Mouse (Mus musculus) kidney, adult 18-20 months (tissue): ENCODE measurements at regions not wholly inside any gene's neighbourhood (a gene's known extent, or its start where the extent isn't known, plus 50 kb on each side); places are given as distances from the start of the nearest gene placed in this dataset.

Source experiments
- DNase-seq: peaks from one replicate; pipeline ENCODE4 v3.0.0; 2021

DNA sequence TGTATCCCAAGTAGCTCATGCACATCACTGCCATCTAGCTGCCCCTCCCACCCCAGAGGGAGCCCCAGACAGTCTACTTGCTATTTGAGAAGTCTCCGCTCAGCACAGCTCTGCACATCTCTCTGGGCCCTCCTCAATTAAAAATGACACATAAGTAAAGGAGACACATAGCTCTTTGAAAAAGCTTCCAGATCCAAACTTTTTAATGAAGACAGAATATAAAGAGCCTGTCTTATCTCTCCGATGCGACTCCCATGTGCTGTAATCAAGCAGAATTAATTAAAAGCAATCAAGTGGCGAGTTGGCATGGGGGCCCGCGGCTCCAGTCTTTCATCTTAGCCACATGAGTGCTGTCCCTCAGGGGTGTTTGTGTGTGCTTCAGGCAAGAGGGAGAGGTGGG is 144.6 kb upstream of the Gjb5 start:
- no peak for DNase-seq

DNA sequence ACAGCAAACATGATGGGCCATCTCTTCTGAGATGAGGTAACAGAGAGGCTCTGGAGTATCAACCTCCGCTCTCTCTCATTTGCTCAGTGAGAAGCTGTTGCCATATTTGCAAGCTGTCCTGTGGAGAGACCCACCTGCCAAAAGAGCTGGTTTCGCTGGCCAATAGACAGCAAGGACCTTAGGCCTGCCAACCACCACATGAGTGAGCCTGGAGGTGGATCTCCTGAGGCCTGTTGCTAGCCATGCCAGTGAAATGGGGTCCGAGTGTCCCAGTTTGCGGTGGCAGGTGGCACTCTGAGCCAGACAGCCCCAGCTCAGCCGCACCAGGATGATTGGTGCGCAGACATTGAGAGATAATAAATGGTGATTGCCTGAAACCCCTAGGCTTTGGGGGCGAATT is 143.9 kb upstream of the Gjb5 start:
- DNase-seq: no peak

DNA sequence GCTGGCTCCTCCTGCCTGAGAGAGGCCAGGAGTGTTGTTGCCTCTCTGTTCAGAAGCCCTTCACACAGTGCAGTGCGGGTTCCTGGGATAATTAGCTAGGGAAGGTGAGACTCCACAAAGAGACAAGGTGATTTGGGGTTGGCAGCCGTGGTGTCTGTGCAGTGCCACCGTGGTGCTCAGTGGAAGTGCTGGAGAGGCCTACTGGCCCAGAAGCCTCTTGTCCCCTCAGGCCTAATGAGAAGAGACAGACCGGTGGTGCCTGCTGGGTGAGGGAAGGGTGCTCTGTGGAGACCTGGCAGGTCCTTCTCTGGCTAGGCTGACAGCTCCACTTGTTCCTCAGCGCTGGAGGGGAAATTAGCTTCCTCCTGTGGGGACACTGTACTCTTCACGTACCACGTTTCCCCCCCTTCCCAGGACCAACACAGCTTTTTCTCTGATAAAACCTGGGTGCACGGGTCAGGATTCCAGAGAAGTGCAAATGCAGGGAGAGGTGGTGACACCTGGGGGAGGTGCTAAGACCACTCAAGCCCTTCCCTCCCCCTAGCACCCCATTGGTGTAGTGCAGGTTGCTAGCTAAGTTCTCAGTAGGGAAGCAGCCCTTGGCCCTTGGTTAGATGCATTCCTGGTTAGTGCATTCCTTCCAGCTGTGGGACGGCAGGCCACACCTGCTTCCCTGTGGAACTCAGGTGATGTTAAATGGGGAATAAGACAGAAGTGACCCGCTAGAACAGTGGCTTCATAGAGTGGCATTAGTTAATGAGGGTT is 129.2 kb upstream of the Gjb5 start:
- no peak for DNase-seq

DNA sequence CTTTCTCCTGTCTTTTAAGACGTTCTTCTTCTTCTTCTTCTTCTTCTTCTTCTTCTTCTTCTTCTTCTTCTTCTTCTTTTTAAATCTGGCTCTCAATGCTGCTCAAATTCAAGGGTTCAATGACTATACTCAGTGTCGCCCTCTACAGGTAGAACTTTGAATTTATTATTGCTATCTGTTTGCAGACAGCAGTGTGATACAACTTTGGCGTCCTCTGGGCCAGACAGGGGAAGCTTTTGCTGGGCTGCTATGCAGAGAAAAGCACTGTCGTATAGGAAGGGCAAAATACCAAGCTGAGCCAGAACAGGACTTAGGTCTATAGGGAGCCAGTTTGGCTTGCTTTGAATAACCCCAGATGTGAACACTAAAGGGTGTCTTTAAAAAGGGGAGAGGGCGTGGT is 127.3 kb upstream of the Gjb5 start:
- DNase-seq: no peak

DNA sequence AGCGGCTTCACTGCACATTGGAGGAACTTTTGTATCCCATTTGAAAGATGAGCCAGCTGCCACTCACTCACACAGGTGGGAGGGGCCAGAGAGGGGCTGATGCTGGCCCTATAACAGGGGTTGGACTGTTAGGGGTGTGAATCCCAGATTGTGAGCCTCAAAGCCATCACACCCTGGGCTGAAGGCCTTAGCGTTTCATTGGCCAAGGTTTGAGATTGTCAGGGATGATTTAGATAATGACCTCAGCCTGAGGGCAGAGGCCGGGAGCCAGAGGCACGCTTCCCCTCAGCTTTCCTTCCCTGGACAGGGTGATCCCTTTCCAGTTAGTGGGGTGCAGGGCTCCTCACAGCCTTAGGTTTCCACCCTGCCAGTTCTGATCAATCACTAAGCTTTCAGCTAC is 124.5 kb upstream of the Gjb5 start:
- DNase-seq: no peak

DNA sequence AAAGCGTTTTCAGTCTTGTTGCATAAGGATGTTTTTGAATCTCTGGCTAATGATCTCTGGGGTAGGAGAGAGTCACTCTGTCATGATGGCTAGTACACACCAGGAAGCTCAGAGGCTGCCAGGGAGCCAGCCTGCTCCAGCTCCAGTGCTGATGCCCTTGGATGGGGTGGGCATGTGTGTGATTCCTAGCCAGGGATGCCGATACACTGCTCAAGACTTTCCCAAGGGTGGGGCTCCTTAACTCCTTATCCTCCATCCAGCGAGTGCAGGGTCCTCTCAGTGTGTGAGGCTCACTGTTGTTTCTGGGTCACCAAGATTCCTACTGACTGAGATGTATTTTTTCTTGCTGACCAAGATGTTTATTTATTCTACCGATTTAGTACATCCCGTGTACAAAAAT is 122.4 kb upstream of the Gjb5 start:
- DNase-seq: no peak

DNA sequence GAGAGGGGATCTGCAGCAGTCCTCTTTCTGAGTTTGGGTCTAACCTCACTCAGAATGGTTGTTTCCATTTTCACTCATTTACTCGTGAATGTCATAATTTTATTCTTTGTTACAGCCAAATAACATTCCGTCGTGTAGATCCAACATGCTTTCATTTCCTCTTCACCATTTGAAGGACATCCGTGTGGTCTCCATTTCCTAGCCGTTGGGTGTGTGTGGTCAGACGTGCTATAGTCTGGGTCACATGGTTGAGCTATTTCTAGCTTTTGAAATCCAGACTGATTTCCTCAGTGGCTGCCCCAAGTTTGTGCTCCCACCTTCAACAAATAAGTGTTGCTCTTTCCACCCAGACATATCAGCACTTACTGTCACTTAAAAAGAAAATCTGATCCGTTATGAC is 111.9 kb upstream of the Gjb5 start:
- DNase-seq: no peak

DNA sequence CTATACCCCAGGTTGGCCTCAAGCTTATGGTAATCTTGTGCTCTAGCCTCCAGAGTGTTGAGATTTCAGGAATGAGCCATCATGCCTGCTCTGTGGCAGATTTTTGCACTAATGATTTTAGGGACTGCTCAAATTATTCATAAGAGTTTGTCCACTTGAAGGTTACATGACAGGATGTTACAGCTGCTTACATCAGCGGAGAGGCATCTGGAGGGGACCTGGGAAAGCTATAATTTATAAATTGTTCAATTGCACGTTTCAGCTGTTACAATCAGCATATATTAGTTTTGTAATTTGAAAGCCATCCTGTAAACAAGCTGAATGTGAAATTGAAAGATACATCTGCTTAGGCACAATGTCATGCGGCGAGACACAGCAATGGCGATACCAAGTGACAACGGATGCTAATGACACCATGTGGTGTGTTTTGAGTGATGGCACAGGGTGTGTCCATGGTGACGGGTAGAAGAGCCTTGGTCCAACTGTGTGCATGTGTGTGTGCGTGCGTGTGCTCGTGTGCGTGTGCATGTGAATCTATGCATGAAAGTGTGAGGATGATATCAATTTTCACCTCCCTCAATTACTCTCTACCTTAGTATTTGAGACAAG is 96.6 kb upstream of the Gjb5 start:
- no peak for DNase-seq

DNA sequence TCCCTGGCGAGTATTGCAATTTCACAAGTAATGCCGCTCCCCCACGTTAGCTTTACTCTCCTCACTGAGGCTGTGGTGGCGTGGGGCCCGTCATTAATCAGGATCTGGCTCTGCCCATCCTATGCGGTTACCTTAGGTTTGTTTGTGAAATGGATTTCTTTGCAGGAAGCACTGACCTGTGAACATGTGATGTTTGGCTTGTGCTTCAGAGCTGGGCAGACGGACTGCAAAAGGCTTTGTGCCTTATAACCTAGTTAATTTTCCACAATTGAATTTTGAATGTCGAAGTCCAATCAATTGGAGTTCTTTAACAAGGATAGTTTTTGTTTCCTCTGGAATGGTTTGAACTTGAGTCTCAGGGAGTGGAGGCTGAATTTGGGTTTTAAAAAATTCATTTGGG is 94.1 kb upstream of the Gjb5 start:
- no peak for DNase-seq

DNA sequence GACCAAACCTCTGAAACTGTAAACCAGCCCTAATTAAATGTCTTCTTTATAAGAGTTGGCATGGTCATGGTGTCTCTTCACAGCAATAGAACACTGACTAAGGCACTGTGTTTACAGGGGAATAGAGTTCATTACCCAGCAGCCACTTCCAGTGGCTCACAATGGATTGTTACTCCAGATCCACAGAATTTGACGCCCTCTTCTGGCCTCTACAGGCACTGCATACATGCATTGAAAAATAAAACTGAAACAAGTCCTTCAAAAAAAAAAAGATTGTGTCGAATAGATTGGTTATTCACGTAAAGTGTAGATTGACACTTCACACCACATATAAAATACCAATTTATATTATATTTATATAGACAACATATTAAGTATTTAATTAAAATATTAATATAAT is 87.3 kb upstream of the Gjb5 start:
- DNase-seq: no peak

DNA sequence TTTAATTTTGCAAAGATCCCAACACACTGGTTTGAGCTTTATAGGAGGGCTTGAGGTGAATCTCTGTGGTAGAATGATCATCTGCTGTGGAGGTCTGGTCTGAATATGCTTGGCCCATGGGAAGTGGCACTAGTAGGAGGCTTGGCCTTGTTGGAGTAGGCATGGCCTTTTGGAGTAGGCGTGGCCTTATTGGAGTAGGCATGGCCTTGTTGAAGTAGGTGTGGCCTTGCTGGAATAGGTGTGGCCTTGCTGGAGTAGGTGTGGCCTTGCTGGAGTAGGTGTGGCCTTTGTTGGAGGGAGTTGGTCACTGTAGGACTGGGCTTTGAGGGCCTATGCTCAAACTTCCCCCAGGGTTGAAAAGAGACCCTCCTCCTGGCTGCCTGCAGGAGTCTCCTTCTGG is 86.1 kb upstream of the Gjb5 start:
- no peak for DNase-seq

DNA sequence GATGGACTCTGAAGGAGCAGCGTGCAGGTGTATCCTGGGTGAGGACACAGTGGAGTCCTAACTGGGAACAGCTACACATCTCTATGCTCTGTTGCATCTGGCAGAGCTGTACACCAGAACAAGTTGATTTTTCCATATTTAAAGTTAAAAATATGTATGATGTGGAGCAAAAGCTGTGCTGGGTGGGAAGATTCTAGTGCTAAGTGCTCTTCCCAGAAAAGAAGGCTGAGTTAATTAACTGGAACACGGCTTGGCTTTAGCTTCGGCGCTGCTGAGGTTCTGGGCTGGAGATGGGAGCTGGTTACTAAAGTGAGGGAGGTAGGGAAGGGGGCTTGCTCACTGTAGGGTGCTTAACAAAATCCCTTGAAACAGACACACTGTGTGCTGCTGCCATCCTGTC is 84.0 kb upstream of the Gjb5 start:
- DNase-seq: no peak

DNA sequence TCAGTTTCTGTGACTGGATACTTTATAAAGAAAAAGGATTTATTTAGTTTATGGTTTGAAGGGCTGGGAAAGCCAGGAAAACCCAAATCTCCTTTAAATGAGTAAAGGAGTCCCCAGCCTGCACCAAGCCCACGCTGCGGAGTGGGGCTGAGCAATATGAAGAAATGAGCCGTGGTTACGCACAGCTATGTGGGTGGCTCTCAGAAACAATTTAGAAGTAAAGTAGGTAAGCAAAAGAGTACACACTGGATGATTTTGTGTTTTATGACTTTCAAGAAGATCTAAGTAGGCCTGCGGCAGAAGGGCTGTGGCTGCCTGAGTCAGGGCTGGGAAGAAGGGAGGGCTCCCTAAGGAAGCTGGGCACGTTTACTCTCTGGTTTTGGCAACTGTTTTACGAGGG is 82.6 kb upstream of the Gjb5 start:
- no peak for DNase-seq

DNA sequence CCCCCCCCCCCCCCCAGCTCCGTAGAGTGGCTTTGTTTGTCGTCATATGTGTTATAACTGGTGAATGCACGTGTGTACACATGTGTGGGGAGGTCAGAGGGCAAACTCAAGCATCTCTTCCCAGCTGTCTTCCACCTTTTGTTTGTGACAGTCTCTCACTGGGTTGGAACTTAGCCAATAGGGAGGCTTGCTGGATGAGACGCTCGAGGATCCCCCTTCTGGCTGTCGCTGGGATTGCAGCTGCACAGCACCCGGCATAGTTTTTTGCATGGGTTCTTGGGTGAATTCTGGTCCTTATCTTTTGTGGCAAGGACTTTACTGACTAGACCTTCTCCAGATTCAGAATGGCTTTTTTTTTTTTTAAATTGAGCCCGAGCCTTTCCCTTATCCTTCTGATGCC is 77.1 kb upstream of the Gjb5 start:
- DNase-seq: peak; percentile 22

DNA sequence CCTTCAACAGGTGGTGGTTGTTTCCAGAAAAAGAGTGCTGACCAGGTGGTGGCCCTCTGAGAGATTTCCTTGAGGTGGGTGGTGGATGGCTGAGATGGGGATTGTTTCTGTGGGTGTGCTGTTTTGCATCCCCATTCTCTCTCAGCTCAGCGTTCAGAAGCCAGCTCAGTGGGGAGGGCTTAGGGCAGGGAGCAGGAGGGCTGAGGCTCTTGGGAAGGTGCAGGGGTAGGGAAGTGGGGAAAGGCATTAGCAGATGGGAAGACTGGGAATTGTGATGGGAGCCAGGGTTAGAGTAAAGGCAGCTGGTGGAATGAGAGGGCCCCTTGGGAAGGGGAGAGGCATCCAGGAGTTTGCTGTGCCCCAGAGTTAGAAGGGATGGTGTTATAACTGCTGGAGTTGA is 72.3 kb upstream of the Gjb5 start:
- no peak for DNase-seq

DNA sequence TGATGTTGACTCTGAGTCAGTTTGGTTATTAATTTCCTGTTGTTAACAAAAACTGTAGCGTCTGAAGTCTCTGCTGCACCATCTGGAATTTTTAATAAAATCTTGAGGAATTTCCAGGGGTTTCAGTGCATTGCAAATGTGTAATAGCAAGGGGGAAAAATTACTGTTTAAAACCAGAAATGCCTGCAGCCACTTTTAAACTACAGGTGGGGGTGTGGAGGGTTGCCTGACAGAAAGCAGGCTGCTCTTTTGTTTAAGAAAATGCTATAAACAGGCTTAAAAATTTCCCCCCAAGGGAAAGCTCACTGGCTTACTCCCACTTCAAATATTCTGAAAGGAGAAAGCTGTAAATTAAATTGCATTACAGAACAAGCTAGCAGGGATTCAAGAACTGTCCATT is 71.8 kb upstream of the Gjb5 start:
- no peak for DNase-seq

DNA sequence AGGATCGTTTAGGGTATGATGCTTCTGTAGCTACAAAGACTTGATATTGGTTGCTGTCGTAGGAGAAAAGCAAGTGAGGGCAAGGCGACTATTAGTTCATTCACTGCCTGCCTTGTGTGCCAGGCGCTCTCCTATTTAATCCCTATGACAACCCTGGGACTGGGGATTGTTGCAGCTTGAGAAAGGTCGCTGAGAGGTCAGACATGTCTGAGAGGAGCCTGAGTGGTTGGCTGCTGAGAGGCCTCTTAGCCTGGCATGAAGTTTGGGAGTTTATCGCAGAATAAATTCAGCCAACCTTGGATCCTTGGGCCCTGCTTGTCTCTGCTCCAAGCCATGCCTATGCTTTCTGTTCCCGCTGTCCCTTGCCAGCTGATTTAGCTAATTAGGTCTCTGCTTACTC is 65.9 kb upstream of the Gjb5 start:
- DNase-seq: no peak

DNA sequence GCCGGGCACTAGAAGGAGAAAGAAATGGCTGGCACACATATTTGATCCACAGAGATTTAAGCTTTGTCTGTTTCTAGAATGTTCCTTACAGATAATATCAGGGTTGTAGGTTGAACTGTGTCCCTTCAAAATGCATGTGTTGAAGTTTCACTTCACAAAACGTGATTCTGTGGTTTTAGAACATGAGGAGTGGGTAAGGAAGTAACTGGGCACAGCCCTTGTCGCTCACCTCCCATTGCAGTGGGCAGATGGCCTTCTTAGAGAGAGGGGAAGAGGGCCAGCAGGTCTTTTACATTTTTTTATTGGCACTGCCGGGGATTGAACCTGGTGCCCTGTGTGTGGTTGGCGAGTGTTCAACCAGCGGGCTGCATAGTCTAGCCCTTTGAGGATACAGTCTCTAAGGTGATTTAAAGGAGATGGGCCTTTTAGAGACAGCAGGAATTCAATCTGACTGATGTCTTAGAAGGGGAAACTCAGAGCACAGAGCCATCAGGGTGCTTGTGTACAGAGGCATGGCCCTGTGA is 64.0 kb upstream of the Gjb5 start:
- DNase-seq: no peak

DNA sequence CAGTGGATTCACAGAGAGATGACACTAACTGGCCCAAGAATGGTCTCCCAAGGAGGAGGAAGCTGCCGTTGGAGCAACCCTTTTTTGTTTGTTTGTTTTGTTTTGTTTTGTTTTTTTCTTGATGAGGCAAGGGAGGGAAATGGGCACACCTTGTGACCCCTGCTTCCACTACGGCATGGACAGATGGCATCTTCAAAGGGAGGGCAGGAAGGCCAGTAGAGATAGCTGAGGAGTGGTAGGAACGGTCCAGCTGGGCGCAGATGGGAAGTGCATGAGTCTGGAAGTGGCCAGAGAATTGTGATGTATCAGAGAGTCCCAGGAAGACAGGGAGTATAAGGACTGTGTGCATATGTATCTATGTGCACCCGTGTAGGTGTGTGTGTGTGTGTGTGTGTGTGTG is 63.1 kb upstream of the Gjb5 start:
- DNase-seq: no peak

DNA sequence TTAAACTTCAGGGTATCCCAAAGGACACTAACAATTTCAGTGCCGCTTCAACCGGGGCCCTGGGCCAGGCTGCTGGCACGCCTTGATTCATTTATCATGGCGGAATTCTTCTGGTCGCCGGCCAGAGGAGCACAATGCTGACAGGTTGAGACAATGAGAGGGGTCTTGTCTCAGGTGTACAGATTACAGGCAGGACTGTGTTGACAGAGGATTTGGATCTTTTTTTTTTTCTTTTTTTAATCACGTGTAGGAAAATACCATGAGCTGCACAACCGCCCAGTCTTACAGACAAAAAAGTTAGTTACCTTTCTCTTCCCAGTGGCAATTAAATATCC is 61.8 kb upstream of the Gjb5 start:
- DNase-seq: no peak

DNA sequence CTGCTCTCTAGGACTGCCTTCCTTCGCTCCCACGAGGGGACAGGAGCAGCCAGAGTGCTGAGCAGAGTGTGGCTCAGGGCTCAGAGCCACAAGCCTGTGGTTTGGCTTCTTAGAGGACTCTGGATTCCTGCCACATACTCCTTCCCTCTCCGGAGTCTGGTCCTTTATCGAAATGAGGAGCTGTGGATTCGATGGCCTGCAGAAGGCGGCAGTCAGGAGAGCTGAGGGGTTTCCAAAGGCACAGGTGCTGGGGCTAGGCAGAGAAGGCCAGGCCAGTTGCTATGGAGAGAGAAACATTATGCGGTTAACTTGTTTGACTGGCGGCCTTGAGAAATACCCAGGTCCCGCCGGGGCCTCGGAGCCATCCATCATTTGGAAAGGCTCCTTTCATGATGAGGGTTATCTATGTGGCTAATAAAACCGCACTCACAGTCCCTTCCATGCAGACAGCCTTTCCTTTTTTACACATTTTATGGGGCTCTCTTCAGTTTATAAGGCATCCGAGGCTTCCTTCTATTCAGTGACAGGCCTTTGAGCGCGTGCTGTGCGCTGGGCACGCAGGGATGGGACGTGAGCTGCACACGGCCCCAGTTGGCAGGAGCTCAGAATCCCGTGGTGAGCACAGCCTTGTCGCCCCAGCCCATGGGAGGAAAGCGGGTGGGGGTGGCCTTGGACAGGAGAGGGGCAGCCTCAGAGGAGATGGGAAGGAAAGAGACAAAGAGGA is 61.2 kb upstream of the Gjb5 start:
- no peak for DNase-seq

DNA sequence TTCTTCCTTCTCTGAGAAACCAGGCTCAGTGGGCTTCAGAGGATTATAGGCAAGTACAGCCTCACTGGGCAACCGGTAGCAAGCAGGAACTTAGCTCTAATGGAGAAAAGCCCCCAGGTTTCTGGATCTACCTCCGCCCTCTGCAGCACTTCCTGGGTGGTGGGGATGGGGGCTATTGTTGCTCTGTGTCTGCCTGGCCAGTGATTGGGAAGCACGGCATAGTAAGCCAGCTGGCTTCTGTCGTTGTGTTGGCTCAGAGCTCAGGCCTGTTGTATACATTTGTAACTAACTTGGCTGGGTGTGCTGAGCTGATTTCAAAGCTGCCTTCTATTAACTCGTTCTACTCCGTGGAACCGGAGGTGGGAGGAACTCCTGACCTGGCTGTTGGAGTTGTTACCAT is 58.9 kb upstream of the Gjb5 start:
- DNase-seq: no peak

DNA sequence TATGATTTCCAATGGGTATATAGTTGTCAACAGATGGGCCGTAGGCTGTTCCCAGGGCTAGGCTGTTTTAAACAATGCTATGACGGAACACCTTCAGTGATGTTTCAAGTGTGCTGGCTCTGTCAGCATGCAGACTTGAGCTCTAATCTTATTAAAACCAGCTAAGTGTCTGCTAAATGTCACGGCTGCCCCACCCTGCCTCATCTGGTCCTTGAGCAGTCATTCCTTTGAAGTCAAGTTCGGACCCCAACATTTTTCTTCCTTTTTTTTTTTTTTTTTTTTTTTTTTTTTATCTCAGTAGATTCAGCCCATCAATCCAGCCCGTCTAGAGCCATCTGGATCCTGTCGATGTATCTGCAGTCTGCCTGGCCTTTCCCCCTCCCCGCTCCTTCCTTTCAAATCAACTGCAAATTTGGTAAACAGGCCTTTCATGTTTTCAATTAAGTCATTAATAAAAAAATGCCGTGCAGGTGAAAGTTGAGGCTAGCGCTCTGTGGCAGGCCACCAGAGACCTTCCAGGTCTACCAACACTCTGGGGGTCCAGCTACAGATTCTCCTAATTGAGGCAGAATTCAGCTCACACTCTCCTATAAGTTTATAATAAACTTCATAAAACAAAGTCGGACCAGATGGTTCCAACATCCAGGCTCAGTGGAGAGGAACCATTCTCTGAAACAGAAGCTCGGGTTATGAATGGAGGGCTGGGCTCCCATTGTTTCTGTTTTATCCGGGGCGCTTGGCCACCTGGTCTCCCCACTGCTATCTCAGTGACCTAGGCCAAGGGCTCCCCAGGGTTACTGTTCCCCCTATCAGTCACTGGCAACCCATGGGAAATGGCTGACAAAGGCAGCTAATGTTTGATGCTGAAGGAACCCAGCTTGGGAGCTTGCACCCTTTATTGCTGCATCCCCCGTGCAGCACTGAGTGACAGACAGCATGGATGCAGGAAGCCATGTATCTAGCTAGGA is 56.3 kb upstream of the Gjb5 start:
- no peak for DNase-seq
